Comparison of ENCODE assay signal across 27 mouse cellular contexts in the genomic region with DNA sequence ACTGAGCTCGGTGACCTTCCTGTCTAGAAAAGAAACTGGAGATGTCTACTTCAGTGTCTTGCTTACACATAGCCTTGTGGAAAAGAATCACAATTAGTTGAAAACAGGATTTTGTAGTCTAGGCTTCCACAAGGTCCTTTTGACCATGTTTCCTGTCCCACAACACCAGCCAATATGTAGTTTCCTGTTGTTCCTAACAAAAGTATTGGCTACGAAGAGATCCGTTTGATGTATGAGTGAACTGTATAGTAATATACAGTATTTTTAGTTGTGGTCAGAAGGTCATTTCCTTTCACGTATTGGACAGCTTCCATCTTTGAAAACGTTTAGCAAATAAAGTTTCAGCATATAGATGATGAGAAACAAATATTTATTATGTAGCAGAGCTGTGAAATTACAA. TPM values are rescaled to one million over a fixed set of nuclear protein-coding genes. Genes with fewer than 3 reads are reported as not detected.
DNase-seq lines count a peak whose midpoint lies in the region; ATAC-seq and TF ChIP-seq lines count a peak whose summit lies in the region.
"Had no signal": no experiment of that assay in that cellular context is flagged by ENCODE, and none has a peak within 500 bp of the region (broad histone marks: within the 10 kb centered on the region; RNA-seq: fewer than 3 reads in every experiment).

No protein-coding gene starts in this region.

- no peak overlapping the region for H3K4me2 ChIP-seq in hindbrain, embryonic 13.5 days
- H3K4me2 ChIP-seq in hindbrain, postnatal 0 days (ENCODE audit: low read depth, low read length), result no peak overlapping the region
- no peak overlapping the region for H3K4me2 ChIP-seq in kidney, postnatal 0 days (ENCODE audit: low read length)
- H3K4me2 ChIP-seq in lung, embryonic 15.5 days, result no peak overlapping the region
- H3K4me2 ChIP-seq: embryonic facial prominence, embryonic 13.5 days; forebrain, embryonic 12.5 days; forebrain, embryonic 15.5 days; heart, embryonic 13.5 days; hindbrain, embryonic 15.5 days had no signal

- 94% methylated on average over 5 of the region's 5 CpGs for WGBS in hindbrain, embryonic 13.5 days
- WGBS in hindbrain, postnatal 0 days, result 90% methylated on average over 5 of the region's 5 CpGs
- WGBS in kidney, postnatal 0 days, result 55% methylated on average over 5 of the region's 5 CpGs
- 40% methylated on average over 5 of the region's 5 CpGs for WGBS in lung, embryonic 15.5 days

- no peak overlapping the region for H3K9ac ChIP-seq in hindbrain, embryonic 13.5 days
- no peak overlapping the region for H3K9ac ChIP-seq in hindbrain, postnatal 0 days (replicated peaks; ENCODE audit: low read length)
- H3K9ac ChIP-seq in kidney, postnatal 0 days (ENCODE audit: low read depth, low read length), result no peak overlapping the region
- H3K9ac ChIP-seq in lung, embryonic 15.5 days, result no peak overlapping the region
- H3K9ac ChIP-seq: embryonic facial prominence, embryonic 13.5 days; forebrain, embryonic 12.5 days; forebrain, embryonic 15.5 days; heart, embryonic 13.5 days; hindbrain, embryonic 15.5 days had no signal

- no peaks in the 10 kb centered on the region for H3K4me1 ChIP-seq in hindbrain, embryonic 13.5 days (replicated peaks)
- H3K4me1 ChIP-seq in hindbrain, postnatal 0 days (ENCODE audit: insufficient read depth, low read length), result no peaks in the 10 kb centered on the region
- no peaks in the 10 kb centered on the region for H3K4me1 ChIP-seq in kidney, postnatal 0 days (replicated peaks; ENCODE audit: insufficient read depth, low read length)
- H3K4me1 ChIP-seq in lung, embryonic 15.5 days, result no peaks in the 10 kb centered on the region
- H3K4me1 ChIP-seq: embryonic facial prominence, embryonic 13.5 days; heart, embryonic 13.5 days; hindbrain, embryonic 15.5 days had no signal

- TF ChIP-seq CTCF in hindbrain, postnatal 0 days (IDR thresholded peaks at IDR 0.05; ENCODE audit: low read depth), result no peak
- TF ChIP-seq CTCF in kidney, postnatal 0 days (IDR thresholded peaks at IDR 0.05; ENCODE audit: low read depth), result no peak

- no peak for DNase-seq in hindbrain, postnatal 0 days (ENCODE audit: low spot score)
- DNase-seq in kidney, postnatal 0 days (ENCODE audit: low spot score), result peak; percentile 63
- DNase-seq in kidney, adult 11 months, result no peak
- no peak for DNase-seq in lung, postnatal 4 days
- DNase-seq in left cerebral cortex, adult 18-20 months (ENCODE audit: low spot score in 2 of 2), result no peak
- DNase-seq: adrenal gland, adult 8-10 months; adrenal gland, postnatal 25 days; cerebellum, adult 11-12 months; cerebellum, adult 8-10 months; cerebellum, postnatal 10 days; cerebellum, postnatal 36 days; embryo, embryonic 11 days; gastrocnemius, postnatal 25 days; heart, adult 18-20 months; heart, postnatal 10 days; heart, postnatal 4 days had no signal

- no peaks in the 10 kb centered on the region for H3K27me3 ChIP-seq in hindbrain, embryonic 13.5 days
- H3K27me3 ChIP-seq in hindbrain, postnatal 0 days (ENCODE audit: insufficient read depth, low read length), result no peaks in the 10 kb centered on the region
- H3K27me3 ChIP-seq in kidney, postnatal 0 days (ENCODE audit: insufficient read depth, low read length), result no peaks in the 10 kb centered on the region
- no peaks in the 10 kb centered on the region for H3K27me3 ChIP-seq in lung, embryonic 15.5 days
- H3K27me3 ChIP-seq: embryonic facial prominence, embryonic 13.5 days; forebrain, embryonic 12.5 days; forebrain, embryonic 15.5 days; heart, embryonic 13.5 days; hindbrain, embryonic 15.5 days had no signal

- peak overlapping the region; percentile 30; the same call in 1 of the 2 replicates for H3K27ac ChIP-seq in hindbrain, embryonic 13.5 days
- H3K27ac ChIP-seq in hindbrain, postnatal 0 days, result no peak overlapping the region
- no peak overlapping the region; the same call in 1 of the 2 replicates for H3K27ac ChIP-seq in kidney, postnatal 0 days
- H3K27ac ChIP-seq in lung, embryonic 15.5 days, result peak overlapping the region; percentile 25; the same call in 1 of the 2 replicates
- H3K27ac ChIP-seq: embryonic facial prominence, embryonic 10.5 days; embryonic facial prominence, embryonic 13.5 days; forebrain, embryonic 12.5 days; forebrain, embryonic 15.5 days; heart, embryonic 10.5 days; heart, embryonic 13.5 days; hindbrain, embryonic 15.5 days had no signal

- no peak for ATAC-seq in hindbrain, embryonic 13.5 days (ENCODE audit: low FRiP score)
- ATAC-seq in hindbrain, postnatal 0 days, result no peak
- ATAC-seq in kidney, postnatal 0 days (replicated peaks; ENCODE audit: low FRiP score, low read depth), result no peak
- ATAC-seq in lung, embryonic 15.5 days (ENCODE audit: borderline replicate concordance, extremely low read depth, low FRiP score, low TSS enrichment), result no peak
- ATAC-seq: activated CD4-positive, CD25-positive, alpha-beta regulatory T cell, adult 4 months; forebrain, embryonic 15.5 days had no signal

- H3K4me3 ChIP-seq in hindbrain, embryonic 13.5 days, result no peak overlapping the region
- no peak overlapping the region for H3K4me3 ChIP-seq in hindbrain, postnatal 0 days (ENCODE audit: low read length)
- H3K4me3 ChIP-seq in kidney, postnatal 0 days (replicated peaks; ENCODE audit: low read depth, low read length), result no peak overlapping the region
- H3K4me3 ChIP-seq in lung, embryonic 15.5 days, result no peak overlapping the region
- H3K4me3 ChIP-seq: embryonic facial prominence, embryonic 10.5 days; embryonic facial prominence, embryonic 13.5 days; erythroblast, embryonic 14.5 days; forebrain, embryonic 12.5 days; forebrain, embryonic 15.5 days; heart, embryonic 10.5 days; heart, embryonic 13.5 days; hindbrain, embryonic 15.5 days had no signal

- H3K9me3 ChIP-seq in hindbrain, embryonic 13.5 days, result no peaks in the 10 kb centered on the region
- no peaks in the 10 kb centered on the region for H3K9me3 ChIP-seq in hindbrain, postnatal 0 days (ENCODE audit: low read length)
- no peaks in the 10 kb centered on the region for H3K9me3 ChIP-seq in kidney, postnatal 0 days (replicated peaks; ENCODE audit: low read length)
- H3K9me3 ChIP-seq in lung, embryonic 15.5 days, result no peaks in the 10 kb centered on the region
- H3K9me3 ChIP-seq: embryonic facial prominence, embryonic 13.5 days; forebrain, embryonic 12.5 days; forebrain, embryonic 15.5 days; heart, embryonic 10.5 days; hindbrain, embryonic 15.5 days had no signal

- peaks cover 19% of the 10 kb centered on the region for H3K36me3 ChIP-seq in hindbrain, embryonic 13.5 days
- no peaks in the 10 kb centered on the region; the same call in 1 of the 2 replicates for H3K36me3 ChIP-seq in hindbrain, postnatal 0 days (ENCODE audit: insufficient read depth, low read length)
- peaks cover 4% of the 10 kb centered on the region; the same call in 1 of the 2 replicates for H3K36me3 ChIP-seq in kidney, postnatal 0 days (ENCODE audit: insufficient read depth, low read length)
- H3K36me3 ChIP-seq in lung, embryonic 15.5 days, result peaks cover 5% of the 10 kb centered on the region; the same call in 1 of the 2 replicates

RNA-seq across cellular contexts. Expression of a gene that starts 15.8 kb away (rescaled TPM):
- polyA plus RNA-seq in hindbrain, embryonic 13.5 days (2015; fragmentation: Nextera tagmentation; extraction: Ambion mirVana), result 42.0 and 43.5 TPM in 2 replicates
- 44.7 and 61.6 TPM in 2 replicates for total RNA-seq in hindbrain, postnatal 0 days (2014; rRNA removed)
- polyA plus RNA-seq in hindbrain, postnatal 0 days (2015; fragmentation: Nextera tagmentation; extraction: Ambion mirVana), result 36.5 and 39.3 TPM in 2 replicates
- polyA plus RNA-seq in kidney, postnatal 0 days (2015; fragmentation: Nextera tagmentation; extraction: Ambion mirVana), result 8.2 and 10.3 TPM in 2 replicates
- polyA plus RNA-seq in lung, embryonic 15.5 days (2015; fragmentation: Nextera tagmentation; extraction: Ambion mirVana), result 17.9 and 18.7 TPM in 2 replicates
- 100 to 1,000 TPM; 188 to 197 TPM for total RNA-seq in left cerebral cortex, adult 18-20 months (2021)

Comparison
In these comparisons a context has a peak if more than half of its experiments do, and no peak if none do; other contexts are left out.
1. H3K27ac ChIP-seq: peak in hindbrain, embryonic 13.5 days (single experiment) and lung, embryonic 15.5 days (single experiment); none in hindbrain, postnatal 0 days (single experiment) and kidney, postnatal 0 days (single experiment).